Mouse (Mus musculus) bone marrow, adult 2 months (tissue): ENCODE measurements around the gene Gm28042.

Source experiments
- CTCF ChIP-seq: fragments of 200-500 bp; IDR thresholded peaks from 2 replicates; pipeline ENCODE4 v1.5.1; 2011; ENCODE audit warnings: low read length, control low read depth; ENCODE audit not compliant: control insufficient read depth, insufficient read depth
- POLR2A ChIP-seq: fragments of 200-500 bp; IDR thresholded peaks from 2 replicates; pipeline ENCODE4 v1.6.1; 2011; ENCODE audit warnings: low read depth, mild to moderate bottlenecking, control low read depth, low read length, borderline replicate concordance; ENCODE audit not compliant: control insufficient read depth

DNA sequence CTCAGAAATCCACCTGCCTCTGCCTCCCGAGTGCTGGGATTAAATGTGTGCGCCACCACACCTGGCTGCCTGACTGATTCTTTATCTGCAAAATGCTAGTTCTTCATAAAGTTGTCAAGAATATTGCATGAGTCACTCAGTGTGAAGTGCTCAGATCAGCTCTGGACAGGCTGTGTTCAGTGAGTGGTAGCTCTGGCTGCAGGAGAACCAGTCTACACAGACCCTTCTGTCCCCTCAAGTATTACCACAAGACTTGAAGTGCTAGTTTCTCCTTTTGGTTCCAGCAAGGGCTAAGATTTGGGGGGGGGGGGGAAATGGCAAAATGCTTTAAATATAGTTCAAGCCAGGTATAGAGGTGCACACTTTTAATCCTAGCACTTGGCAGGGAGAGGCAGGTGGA, 39.9 kb upstream of the Gm28042 start:
- TF ChIP-seq CTCF (no peak), POLR2A (no peak)
